Mouse (Mus musculus) forebrain, embryonic 13.5 days (tissue): Measurements from ENCODE around the gene Cacng2. TPM values are rescaled to one million over a fixed set of nuclear protein-coding genes. Genes with fewer than 3 reads are reported as not detected.

Experiments
- ATAC-seq: fragments of 200-750 bp; cut with Nextera tagmentation; 2 replicates; pipeline ENCODE4 v1.8.0; 2017
- H3K27ac ChIP-seq: fragments of 300-500 bp; sonication (generic); 2 replicates; pipeline ENCODE4 v1.5.1; 2015; ENCODE audit warnings: inconsistent platforms, mild to moderate bottlenecking, moderate library complexity
- H3K27me3 ChIP-seq: fragments of 300-500 bp; sonication (generic); 2 replicates; pipeline ENCODE4 v1.6.1; 2015; ENCODE audit warnings: mild to moderate bottlenecking, inconsistent platforms
- H3K36me3 ChIP-seq: fragments of 300-500 bp; sonication (generic); 2 replicates; pipeline ENCODE4 v1.6.1; 2015; ENCODE audit warnings: mild to moderate bottlenecking, inconsistent platforms; ENCODE audit not compliant: poor library complexity, severe bottlenecking
- H3K4me1 ChIP-seq: fragments of 300-500 bp; sonication (generic); 2 replicates; pipeline ENCODE4 v1.6.1; 2015; ENCODE audit warnings: inconsistent platforms
- H3K4me2 ChIP-seq: fragments of 300-500 bp; sonication (generic); 2 replicates; pipeline ENCODE4 v1.6.1; 2015; ENCODE audit warnings: inconsistent platforms, mild to moderate bottlenecking, moderate library complexity
- H3K4me3 ChIP-seq: fragments of 300-500 bp; sonication (generic); 2 replicates; pipeline ENCODE4 v1.5.1; 2015; ENCODE audit warnings: mild to moderate bottlenecking, inconsistent platforms
- H3K9ac ChIP-seq: fragments of 300-500 bp; sonication (generic); 2 replicates; pipeline ENCODE4 v1.6.1; 2015; ENCODE audit warnings: mild to moderate bottlenecking, inconsistent platforms
- H3K9me3 ChIP-seq: fragments of 300-500 bp; sonication (generic); replicated peaks from 2 replicates; pipeline ENCODE4 v1.6.1; 2016; ENCODE audit warnings: inconsistent platforms
- WGBS: fragments of 180-500 bp; shearing (Covaris S2); methylation state at CpG from one replicate; pipeline ENCODE4 v1.1.7; 2015; 5-methylcytosine and 5-hydroxymethylcytosine counted together
- polyA plus RNA-seq: library from polyadenylated mRNA; unstranded; fragments of >200 nt; fragmentation: Nextera tagmentation; extraction: Ambion mirVana; gene quantifications from 2 replicates; pipeline ENCODE4 v1.2.1, GENCODE M21; 2015

Gene Cacng2
- polyA plus RNA-seq, 1 experiment from 2014 or later: 3.5 TPM

DNA sequence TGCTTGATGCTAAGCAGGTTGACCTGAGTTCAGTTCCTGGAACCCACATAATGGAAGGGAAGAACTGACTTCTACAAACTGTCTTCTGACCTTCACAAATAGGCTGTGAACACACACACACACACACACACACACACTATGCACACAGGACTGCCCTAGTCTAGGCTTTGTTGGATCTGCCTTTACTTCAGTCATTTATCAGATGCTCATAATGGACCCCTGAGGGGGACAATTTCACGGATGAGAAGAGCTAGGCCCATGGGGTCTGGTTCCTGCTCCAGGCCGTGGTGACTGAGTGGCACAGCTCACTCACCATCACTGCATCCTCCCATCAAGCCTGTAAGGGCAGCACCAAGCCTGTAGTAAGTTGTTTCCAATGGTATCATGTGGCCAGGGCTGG lies 13.6 kb upstream of the Cacng2 start:
- Histone ChIP-seq H3K27me3 (0 out of 2 replicates have a peak, but pooled peaks cover 9% of the 10 kb centered on the region), H3K27ac (no peak overlapping the region), H3K9ac (no peak overlapping the region), H3K4me2 (no peak overlapping the region), H3K36me3 (no peaks in the 10 kb centered on the region), H3K9me3 (no peaks in the 10 kb centered on the region), H3K4me3 (no peak overlapping the region), H3K4me1 (no peaks in the 10 kb centered on the region)
- ATAC-seq: no peak
- 16% methylated on average over 2 of the region's 2 CpGs for WGBS

DNA sequence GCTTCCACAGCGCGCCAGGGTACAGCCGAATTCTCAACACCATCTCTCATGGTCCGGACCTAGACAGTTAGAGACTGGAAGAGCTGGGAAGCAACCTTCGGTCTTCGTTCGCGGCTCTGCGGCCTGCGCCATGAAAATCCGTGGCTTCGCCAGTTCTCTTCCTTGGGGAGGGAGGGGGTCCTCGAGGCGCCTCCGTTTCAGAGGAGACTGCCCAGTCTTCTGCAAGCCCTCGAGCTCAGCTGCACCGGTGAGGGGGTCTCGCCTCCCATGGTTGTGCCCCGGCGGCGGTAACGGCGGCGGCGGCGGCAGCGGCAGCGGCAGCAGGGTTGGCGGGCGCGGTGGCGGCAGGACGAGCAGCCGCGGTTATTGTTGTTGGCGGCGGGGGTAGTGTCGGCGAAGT lies 580 bp downstream of the Cacng2 start:
- Histone ChIP-seq H3K4me3 (peak overlapping the region; percentile 57), H3K36me3 (no peaks in the 10 kb centered on the region), H3K9me3 (no peaks in the 10 kb centered on the region), H3K27ac (peak overlapping the region; percentile 57), H3K4me2 (peak overlapping the region; percentile 72), H3K9ac (peak overlapping the region; percentile 78), H3K4me1 (peaks cover 17% of the 10 kb centered on the region), H3K27me3 (peaks cover 33% of the 10 kb centered on the region)
- WGBS: 3% methylated on average over 37 of the region's 39 CpGs
- ATAC-seq: peak; percentile 59

DNA sequence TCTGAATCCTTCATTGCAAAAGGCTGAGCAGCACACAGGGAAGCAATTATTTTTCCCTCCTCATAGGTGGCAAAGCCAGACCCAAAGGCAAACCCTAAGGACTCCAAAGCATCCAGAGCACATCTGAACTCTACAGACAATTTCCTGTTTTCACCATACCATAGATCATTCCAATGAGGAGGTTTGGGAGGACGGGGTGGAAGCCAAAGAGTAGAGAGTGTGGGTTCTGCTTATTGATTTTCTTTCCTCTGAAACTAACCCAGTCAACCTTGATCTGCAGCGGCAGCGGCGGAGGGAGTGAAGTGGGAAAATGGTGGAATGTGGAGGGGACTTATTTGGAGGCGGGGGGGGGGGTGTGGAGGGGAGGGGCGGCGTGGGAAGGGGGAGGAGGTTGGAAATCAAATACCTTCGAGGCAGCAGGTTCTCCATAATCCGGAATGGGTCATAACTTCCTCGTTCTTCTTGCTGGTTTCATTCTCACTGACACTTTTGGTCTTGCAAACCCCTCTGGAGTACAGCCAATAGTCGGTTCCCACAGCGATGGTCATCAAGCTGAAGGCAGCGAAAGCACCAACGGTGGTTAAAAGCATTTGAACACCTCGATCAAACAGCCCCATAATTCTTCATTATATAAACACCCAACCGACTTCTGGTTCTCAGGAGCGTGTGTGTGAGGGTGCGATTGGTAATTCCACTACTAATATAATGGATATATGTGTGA lies 1.4 kb downstream of the Cacng2 start:
- H3K9ac ChIP-seq: peak overlapping the region; percentile 78; the same call in 1 of the 2 replicates
- H3K36me3 ChIP-seq: no peaks in the 10 kb centered on the region
- peaks cover 33% of the 10 kb centered on the region for H3K27me3 ChIP-seq
- no peak for ATAC-seq
- H3K4me3 ChIP-seq: peak overlapping the region; percentile 57
- H3K9me3 ChIP-seq: no peaks in the 10 kb centered on the region
- peak overlapping the region; percentile 72 for H3K4me2 ChIP-seq
- WGBS: 68% methylated on average over 16 of the region's 18 CpGs
- H3K27ac ChIP-seq: no peak overlapping the region
- H3K4me1 ChIP-seq: peaks cover 17% of the 10 kb centered on the region

DNA sequence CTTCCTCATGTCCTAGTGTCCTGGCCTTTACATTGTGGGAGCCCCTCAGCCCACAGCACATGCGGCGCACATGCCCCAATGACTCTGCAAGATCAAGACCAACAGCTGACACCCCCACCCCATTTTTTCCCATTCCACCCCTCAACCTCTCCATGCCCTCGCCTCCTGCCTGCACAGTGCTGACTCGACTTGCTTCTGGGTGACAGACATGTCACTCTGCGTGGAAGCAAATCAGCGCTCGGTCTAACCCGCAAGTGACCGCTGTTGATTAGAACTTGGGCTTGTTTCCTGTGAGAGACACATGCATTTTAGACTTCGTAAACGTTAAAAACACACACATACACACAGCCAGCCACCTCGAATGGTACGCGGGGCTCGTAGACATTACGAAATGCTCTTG lies 2.1 kb downstream of the Cacng2 start:
- H3K4me3 ChIP-seq: peak overlapping the region; percentile 57
- H3K9ac ChIP-seq: 0 out of 2 replicates have a peak overlapping the region, but pooled peaks have one; percentile 12
- ATAC-seq: no peak
- H3K4me1 ChIP-seq: peaks cover 17% of the 10 kb centered on the region
- H3K36me3 ChIP-seq: no peaks in the 10 kb centered on the region
- peak overlapping the region; percentile 72 for H3K4me2 ChIP-seq
- H3K27ac ChIP-seq: peak overlapping the region; percentile 19; the same call in 1 of the 2 replicates
- H3K9me3 ChIP-seq: no peaks in the 10 kb centered on the region
- WGBS: 84% methylated on average over 16 of the region's 16 CpGs
- peaks cover 33% of the 10 kb centered on the region for H3K27me3 ChIP-seq

DNA sequence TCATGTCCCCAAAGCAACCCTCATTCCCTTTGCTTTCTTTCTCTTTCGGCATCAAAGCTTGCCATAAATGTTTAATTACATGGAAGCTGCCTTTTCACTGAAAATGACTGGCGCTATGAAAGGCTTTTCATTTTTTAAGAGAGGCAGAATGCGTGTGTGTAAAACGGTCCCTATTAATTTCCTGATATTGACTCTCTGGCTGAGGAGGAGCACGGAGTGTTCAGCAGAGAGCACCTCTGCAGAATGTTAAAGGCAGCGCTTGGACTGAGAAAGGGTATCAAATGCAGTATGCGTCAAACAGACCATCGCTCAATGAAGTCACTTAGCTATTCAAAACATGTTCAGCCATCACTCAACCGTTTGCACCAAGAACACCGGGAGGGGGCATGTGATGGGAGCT lies 2.9 kb downstream of the Cacng2 start:
- H3K9me3 ChIP-seq: no peaks in the 10 kb centered on the region
- H3K36me3 ChIP-seq: no peaks in the 10 kb centered on the region
- peak overlapping the region; percentile 19; the same call in 1 of the 2 replicates for H3K27ac ChIP-seq
- 47% methylated on average over 10 of the region's 10 CpGs for WGBS
- no peak for ATAC-seq
- H3K4me3 ChIP-seq: peak overlapping the region; percentile 57
- H3K4me1 ChIP-seq: peaks cover 17% of the 10 kb centered on the region
- peaks cover 28% of the 10 kb centered on the region for H3K27me3 ChIP-seq
- H3K4me2 ChIP-seq: peak overlapping the region; percentile 72
- no peak overlapping the region; the same call in 1 of the 2 replicates for H3K9ac ChIP-seq

DNA sequence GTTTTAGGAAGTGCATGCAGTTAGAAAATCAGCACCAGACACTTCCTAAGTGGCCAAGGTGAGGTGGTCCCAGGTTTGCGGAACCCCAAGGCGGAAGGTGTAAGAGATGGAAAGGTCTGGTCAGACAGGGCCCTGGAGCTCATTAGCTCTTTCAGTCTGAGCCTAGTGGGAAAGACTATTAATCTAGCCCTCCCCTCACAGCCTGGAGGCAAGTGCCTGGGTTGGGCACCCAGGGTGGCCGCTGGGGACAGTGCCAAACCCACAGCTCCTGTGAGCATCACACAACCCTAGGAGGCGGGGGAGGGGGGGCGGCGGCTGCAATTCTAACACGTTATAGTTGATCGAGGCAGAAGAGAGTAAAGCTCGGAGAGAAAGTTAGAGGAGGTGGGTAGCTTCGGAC lies 3.6 kb downstream of the Cacng2 start:
- H3K9ac ChIP-seq: no peak overlapping the region
- peaks cover 17% of the 10 kb centered on the region for H3K4me1 ChIP-seq
- 64% methylated on average over 10 of the region's 10 CpGs for WGBS
- peak overlapping the region; percentile 72 for H3K4me2 ChIP-seq
- no peaks in the 10 kb centered on the region for H3K36me3 ChIP-seq
- H3K9me3 ChIP-seq: no peaks in the 10 kb centered on the region
- H3K4me3 ChIP-seq: peak overlapping the region; percentile 57
- H3K27me3 ChIP-seq: peaks cover 21% of the 10 kb centered on the region
- no peak overlapping the region for H3K27ac ChIP-seq
- ATAC-seq: no peak

DNA sequence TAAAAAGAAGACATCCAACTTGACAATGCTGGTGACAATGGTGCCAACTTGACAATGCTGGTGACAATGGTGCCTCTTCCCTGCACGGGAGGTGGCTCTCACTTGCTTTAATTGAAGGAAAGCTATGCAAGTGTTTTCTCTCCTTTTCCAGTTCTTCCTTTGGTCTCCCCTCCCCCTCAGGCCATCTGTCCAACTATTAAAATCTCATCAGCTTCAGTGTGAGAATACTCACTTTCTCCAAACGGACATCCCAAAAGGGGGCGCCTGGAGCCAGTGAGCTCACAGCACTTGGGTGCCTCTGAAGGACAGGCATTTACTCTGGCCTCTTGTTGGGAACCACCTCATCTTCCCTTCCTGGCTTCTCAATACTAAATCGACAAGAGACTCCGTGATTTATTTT lies 20.3 kb downstream of the Cacng2 start:
- Histone ChIP-seq H3K27ac (no peak overlapping the region), H3K27me3 (no peaks in the 10 kb centered on the region), H3K9ac (no peak overlapping the region), H3K4me2 (no peak overlapping the region), H3K36me3 (no peaks in the 10 kb centered on the region), H3K9me3 (no peaks in the 10 kb centered on the region), H3K4me3 (no peak overlapping the region), H3K4me1 (peaks cover 5% of the 10 kb centered on the region; the same call in 1 of the 2 replicates)
- ATAC-seq: no peak
- 59% methylated on average over 5 of the region's 5 CpGs for WGBS

DNA sequence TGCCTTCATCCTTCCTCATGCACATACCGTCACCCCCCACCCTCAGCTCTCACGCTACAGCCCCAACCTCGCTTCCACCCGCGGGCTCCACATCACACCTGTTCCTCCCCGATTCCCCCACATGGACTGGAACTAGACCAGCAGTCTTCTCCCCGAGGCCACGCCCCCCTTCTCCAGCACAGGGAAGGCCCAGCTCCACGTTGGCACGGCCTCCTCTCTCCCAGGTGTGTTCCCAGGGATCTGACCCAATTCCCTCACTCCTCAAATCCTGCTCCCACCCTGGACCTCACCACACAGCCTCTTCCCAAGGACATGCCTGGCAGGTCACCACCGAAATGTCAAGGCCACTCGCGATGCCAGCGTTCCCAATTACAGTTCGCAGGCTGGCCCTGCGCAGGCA lies 23.8 kb downstream of the Cacng2 start:
- no peak overlapping the region for H3K27ac ChIP-seq
- no peaks in the 10 kb centered on the region for H3K36me3 ChIP-seq
- H3K4me1 ChIP-seq: peaks cover 5% of the 10 kb centered on the region; the same call in 1 of the 2 replicates
- no peaks in the 10 kb centered on the region for H3K27me3 ChIP-seq
- no peak overlapping the region for H3K4me3 ChIP-seq
- no peak for ATAC-seq
- no peaks in the 10 kb centered on the region for H3K9me3 ChIP-seq
- H3K9ac ChIP-seq: no peak overlapping the region
- WGBS: 91% methylated on average over 16 of the region's 16 CpGs
- no peak overlapping the region for H3K4me2 ChIP-seq

DNA sequence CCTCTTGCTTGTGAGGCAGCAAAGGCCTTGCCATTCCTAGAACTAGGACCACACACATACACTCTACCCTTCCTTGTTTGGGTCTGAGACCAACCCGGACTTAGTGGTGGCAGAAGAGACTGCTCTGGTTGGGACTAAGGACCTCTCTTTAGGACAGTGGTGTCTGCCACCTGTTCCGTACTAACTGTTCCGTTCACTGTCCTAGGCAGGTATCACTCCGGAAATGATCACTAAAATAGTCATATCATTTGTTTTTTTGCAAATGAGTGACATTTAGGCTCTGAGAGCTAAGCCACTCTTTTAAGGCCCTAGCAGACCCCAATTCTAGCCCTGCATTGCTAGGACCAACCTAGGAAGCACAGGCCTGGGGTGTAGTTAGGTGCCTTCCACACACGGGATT lies 26.2 kb downstream of the Cacng2 start:
- Histone ChIP-seq H3K4me2 (no peak overlapping the region), H3K36me3 (no peaks in the 10 kb centered on the region), H3K4me1 (peaks cover 5% of the 10 kb centered on the region; the same call in 1 of the 2 replicates), H3K27ac (no peak overlapping the region), H3K4me3 (no peak overlapping the region), H3K27me3 (no peaks in the 10 kb centered on the region), H3K9ac (no peak overlapping the region), H3K9me3 (no peaks in the 10 kb centered on the region)
- WGBS: 74% methylated on average over 5 of the region's 5 CpGs
- ATAC-seq: no peak

DNA sequence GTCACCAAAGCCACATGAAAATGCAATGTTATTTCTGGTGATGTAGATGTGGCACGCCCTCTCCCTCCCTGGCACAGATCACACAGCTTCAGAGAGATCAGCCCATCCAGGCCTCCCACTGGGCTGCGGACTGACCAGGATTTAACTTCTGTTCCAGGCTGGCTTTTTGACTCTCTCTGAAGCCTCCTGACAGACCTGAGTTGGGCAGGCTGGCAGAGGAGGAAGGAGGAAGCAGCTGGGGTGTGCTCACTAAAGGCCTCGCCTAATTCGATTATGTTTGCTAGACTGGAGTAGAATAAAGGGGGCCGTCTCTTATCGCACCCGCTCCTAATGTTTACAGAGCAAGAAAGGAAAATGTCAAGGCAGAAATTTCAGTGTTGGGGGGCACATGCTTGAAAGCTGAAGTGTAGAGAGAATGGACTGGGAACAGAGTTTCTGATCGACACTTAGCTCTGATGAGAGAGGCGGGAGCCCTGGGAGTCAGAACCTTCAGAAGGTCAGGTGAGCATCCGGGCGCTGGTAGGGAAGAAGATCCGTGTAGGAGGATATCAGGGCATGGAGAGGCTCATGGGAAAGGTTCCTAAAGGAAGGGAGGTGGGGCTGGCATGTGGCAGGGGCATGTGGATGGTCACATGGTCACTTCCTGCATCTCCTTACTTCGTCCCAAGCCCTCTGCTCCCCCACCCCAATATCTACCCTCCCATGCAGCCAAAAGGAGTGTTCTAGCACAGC lies 36.8 kb downstream of the Cacng2 start:
- no peak for ATAC-seq
- H3K27me3 ChIP-seq: no peaks in the 10 kb centered on the region
- H3K9ac ChIP-seq: no peak overlapping the region
- H3K4me1 ChIP-seq: peaks cover 27% of the 10 kb centered on the region
- H3K9me3 ChIP-seq: no peaks in the 10 kb centered on the region
- no peaks in the 10 kb centered on the region for H3K36me3 ChIP-seq
- no peak overlapping the region for H3K4me3 ChIP-seq
- H3K4me2 ChIP-seq: no peak overlapping the region
- H3K27ac ChIP-seq: no peak overlapping the region
- 20% methylated on average over 13 of the region's 13 CpGs for WGBS

DNA sequence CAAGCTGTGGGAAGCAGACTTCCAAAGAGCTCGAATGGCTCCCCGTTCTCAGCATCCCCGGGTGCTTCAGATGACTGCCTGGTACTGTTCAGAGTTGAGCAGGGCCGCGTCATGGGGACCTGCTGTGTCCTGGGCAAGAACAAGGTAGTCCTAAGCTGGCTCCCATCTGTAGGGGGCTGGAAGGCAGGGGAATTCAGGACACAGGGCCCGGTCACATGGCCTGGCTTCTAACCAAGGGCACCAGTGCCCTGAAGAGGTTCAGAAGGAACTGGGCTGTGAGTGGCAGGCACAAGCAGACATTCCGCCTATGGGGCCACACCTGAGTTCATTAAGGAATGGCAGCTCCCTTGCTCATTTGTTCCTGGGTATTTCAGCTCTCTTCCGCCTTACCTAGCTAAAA lies 37.7 kb downstream of the Cacng2 start:
- no peak for ATAC-seq
- H3K27me3 ChIP-seq: no peaks in the 10 kb centered on the region; the same call in 1 of the 2 replicates
- WGBS: 45% methylated on average over 8 of the region's 8 CpGs
- H3K9me3 ChIP-seq: no peaks in the 10 kb centered on the region
- no peaks in the 10 kb centered on the region for H3K36me3 ChIP-seq
- H3K27ac ChIP-seq: no peak overlapping the region
- H3K4me3 ChIP-seq: no peak overlapping the region
- no peak overlapping the region for H3K4me2 ChIP-seq
- peaks cover 27% of the 10 kb centered on the region for H3K4me1 ChIP-seq
- H3K9ac ChIP-seq: no peak overlapping the region

DNA sequence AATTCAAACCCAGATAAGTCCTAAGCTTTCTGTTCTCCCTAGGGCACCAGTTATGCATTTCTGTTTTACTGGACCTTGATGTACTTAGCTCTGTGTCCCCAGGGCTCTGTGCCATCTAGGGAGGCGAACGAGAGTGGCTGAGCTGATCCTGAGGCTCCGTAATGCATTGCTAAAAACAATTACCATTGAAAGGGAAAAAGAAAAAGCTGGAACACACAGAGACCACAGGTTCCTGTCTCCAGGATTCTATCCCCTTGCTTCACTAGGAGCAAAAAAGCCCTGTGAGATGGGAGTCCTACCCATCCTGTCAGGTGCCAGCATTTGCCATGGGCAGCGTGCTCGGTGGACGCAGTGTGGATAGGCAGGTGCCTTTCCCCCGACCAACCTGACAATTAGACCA lies 38.4 kb downstream of the Cacng2 start:
- H3K4me3 ChIP-seq: no peak overlapping the region
- H3K4me2 ChIP-seq: no peak overlapping the region
- no peaks in the 10 kb centered on the region for H3K36me3 ChIP-seq
- H3K27me3 ChIP-seq: no peaks in the 10 kb centered on the region; the same call in 1 of the 2 replicates
- H3K27ac ChIP-seq: no peak overlapping the region
- no peak overlapping the region for H3K9ac ChIP-seq
- no peak for ATAC-seq
- 83% methylated on average over 7 of the region's 7 CpGs for WGBS
- H3K4me1 ChIP-seq: peaks cover 27% of the 10 kb centered on the region
- no peaks in the 10 kb centered on the region for H3K9me3 ChIP-seq
